In the genomic region with DNA sequence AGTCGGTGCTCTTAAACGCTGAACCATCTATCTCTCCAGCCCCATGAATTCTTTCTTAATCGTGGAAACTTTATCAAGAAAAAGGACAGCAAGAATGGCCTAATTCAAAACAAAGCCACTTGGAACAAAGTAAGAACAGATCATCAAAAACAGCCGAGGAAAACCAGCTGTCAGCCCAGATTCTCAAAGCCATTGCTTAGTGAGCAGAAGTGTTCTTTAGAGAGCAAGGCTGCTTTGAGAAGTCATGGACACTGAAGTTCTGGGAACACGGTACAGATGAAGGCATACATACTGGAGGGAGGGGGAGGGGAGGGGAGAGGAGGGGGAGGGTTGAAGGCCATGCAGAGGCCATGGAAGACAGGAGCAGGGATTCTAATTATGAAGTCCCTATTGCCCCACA, we compare ENCODE assay signal across 15 mouse cellular contexts.
"Had no signal": no experiment of that assay in that cellular context is flagged by ENCODE, and none has a peak within 500 bp of the region (broad histone marks: within the 10 kb centered on the region; RNA-seq: fewer than 3 reads in every experiment).

No protein-coding gene starts in this region.

- DNase-seq: kidney, adult 2 months; layer of hippocampus, adult 9-11 months; liver; lung, postnatal 14 days; midbrain, embryonic 14.5 days; thymus, adult 18-20 months; thymus, postnatal 36 days had no signal

- H3K4me2 ChIP-seq: kidney, embryonic 15.5 days; limb, embryonic 13.5 days; liver, embryonic 12.5 days; liver, embryonic 15.5 days; midbrain, embryonic 11.5 days had no signal

- H3K4me1 ChIP-seq: limb, embryonic 10.5 days; limb, embryonic 13.5 days; liver, embryonic 15.5 days had no signal

- H3K9me3 ChIP-seq: kidney, embryonic 15.5 days; limb, embryonic 10.5 days; limb, embryonic 13.5 days; liver, embryonic 12.5 days; liver, embryonic 15.5 days had no signal

- ATAC-seq: intestine, postnatal 0 days; liver, embryonic 12.5 days had no signal

- H3K36me3 ChIP-seq: limb, embryonic 10.5 days; liver, embryonic 12.5 days had no signal

- H3K9ac ChIP-seq: kidney, embryonic 15.5 days; limb, embryonic 13.5 days; liver, embryonic 12.5 days; liver, embryonic 15.5 days had no signal

- H3K27ac ChIP-seq: kidney, embryonic 15.5 days; layer of hippocampus, adult 2 months; limb, embryonic 10.5 days; limb, embryonic 13.5 days; liver, embryonic 12.5 days; liver, embryonic 15.5 days had no signal

- H3K4me3 ChIP-seq: kidney, embryonic 15.5 days; layer of hippocampus, adult 2 months; limb, embryonic 10.5 days; limb, embryonic 13.5 days; liver, embryonic 12.5 days; liver, embryonic 15.5 days had no signal

- H3K27me3 ChIP-seq: kidney, embryonic 15.5 days; liver, embryonic 15.5 days had no signal
